Mouse (Mus musculus) liver, embryonic 14.5 days (tissue): Measurements from ENCODE around the gene Ttyh3. TPM values are rescaled to one million over a fixed set of nuclear protein-coding genes. Genes with fewer than 3 reads are reported as not detected.
A peak's percentile ranks its signal among the peaks of the same experiment; 100 is the strongest.

ENCODE experiments used
- ATAC-seq: fragments of 200-750 bp; cut with Nextera tagmentation; 2 replicates; pipeline ENCODE4 v1.8.0; 2017; ENCODE audit warnings: moderate number of reproducible peaks, mild to moderate bottlenecking, moderate library complexity; ENCODE audit not compliant: insufficient read depth
- DNase-seq, 3 experiments: peaks; one replicate each; pipeline ENCODE4 v3.0.0-alpha.2; 2012 to 2013; ENCODE audit warnings: low read depth in 3 of 3, low spot score in 3 of 3
- H3K27ac ChIP-seq: fragments of 300-500 bp; sonication (generic); 2 replicates; pipeline ENCODE4 v1.5.1; 2014; ENCODE audit warnings: moderate library complexity, mild to moderate bottlenecking, control low read depth, inconsistent platforms
- H3K27me3 ChIP-seq: fragments of 300-500 bp; sonication (generic); 2 replicates; pipeline ENCODE4 v1.6.1; 2014; ENCODE audit warnings: mild to moderate bottlenecking, low read length, moderate library complexity; ENCODE audit not compliant: control insufficient read depth, insufficient read depth
- H3K36me3 ChIP-seq: fragments of 300-500 bp; sonication (generic); replicated peaks from 2 replicates; pipeline ENCODE4 v1.6.1; 2014; ENCODE audit warnings: low read depth; ENCODE audit not compliant: control insufficient read depth, insufficient read depth
- H3K4me1 ChIP-seq, 2 experiments: fragments of 200-500 bp in 1 of 2; fragments of 300-500 bp in 1 of 2; sonication (generic) in 1 of 2; replicated peaks; 2 replicates each; pipeline ENCODE4 v1.6.1; 2012 to 2014; ENCODE audit warnings: antibody characterized with exemption in 1 of 2, inconsistent platforms in 1 of 2, low read length in 1 of 2; ENCODE audit not compliant: control insufficient read depth in 2 of 2, insufficient read depth in 2 of 2
- H3K4me2 ChIP-seq: fragments of 300-500 bp; sonication (generic); 2 replicates; pipeline ENCODE4 v1.6.1; 2014; ENCODE audit warnings: low read depth, mild to moderate bottlenecking, control low read depth, moderate library complexity
- H3K4me3 ChIP-seq, 2 experiments: fragments of 200-500 bp in 1 of 2; fragments of 300-500 bp in 1 of 2; sonication (generic) in 1 of 2; 2 replicates each; pipeline ENCODE4 v1.5.1; 2012 to 2014; ENCODE audit warnings: low read depth in 2 of 2, low read length in 2 of 2, mild to moderate bottlenecking in 2 of 2, control low read depth in 1 of 2, inconsistent platforms in 1 of 2, moderate library complexity in 1 of 2; ENCODE audit not compliant: insufficient read depth in 1 of 2
- H3K9ac ChIP-seq: fragments of 300-500 bp; sonication (generic); replicated peaks from 2 replicates; pipeline ENCODE4 v1.6.1; 2014; ENCODE audit warnings: mild to moderate bottlenecking, control low read depth, moderate library complexity
- H3K9me3 ChIP-seq: fragments of 300-500 bp; sonication (generic); 2 replicates; pipeline ENCODE4 v1.6.1; 2016; ENCODE audit warnings: low read length, mixed read lengths; ENCODE audit not compliant: control insufficient read depth
- CTCF ChIP-seq: IDR thresholded peaks from 2 replicates; pipeline ENCODE4 v1.5.1; 2016; ENCODE audit warnings: antibody characterized with exemption, low read depth, control low read depth
- EP300 ChIP-seq: IDR thresholded peaks from 2 replicates; pipeline ENCODE4 v1.6.1; 2016; ENCODE audit warnings: antibody characterized with exemption, low read depth
- WGBS: fragments of 180-500 bp; shearing (Covaris S2); extraction: QIAGEN DNeasy Blood & Tissue Kit; methylation state at CpG from one replicate; pipeline ENCODE4 v1.1.7; 2014; ENCODE audit not compliant: insufficient replicate concordance; 5-methylcytosine and 5-hydroxymethylcytosine counted together
- polyA plus RNA-seq, 2 experiments: library from polyadenylated mRNA; depleted of rRNA in 1 of 2; stranded (reverse) in 1 of 2; unstranded in 1 of 2; fragments of >200 nt; fragmentation: Nextera tagmentation in 1 of 2; extraction: Ambion mirVana in 1 of 2; gene quantifications; 2 replicates each; pipeline versions ENCODE4 v1.2.1 to v1.2.3; 2012 to 2014

The Ttyh3 gene
- polyA plus RNA-seq, 2 experiments = 5.4 to 8.3 TPM

- Histone ChIP-seq H3K36me3 (peaks cover 7% of the 10 kb centered on the region), H3K27me3 (peaks cover 33% of the 10 kb centered on the region), H3K27ac (peak overlapping the region; percentile 63), H3K9me3 (no peaks in the 10 kb centered on the region), H3K9ac (peak overlapping the region; percentile 84), H3K4me2 (peak overlapping the region; percentile 83), H3K4me3 (peak overlapping the region; percentile 77 to 82), H3K4me1 (peaks cover 24 to 31% of the 10 kb centered on the region in 2 experiments)
- peak; percentile 0; the same call in 1 of the 2 replicates for ATAC-seq
- TF ChIP-seq CTCF = no peak
- no peak for TF ChIP-seq EP300
- no peak for DNase-seq
- under 1% methylated on average over 17 of the region's 17 CpGs for WGBS
Measured at GRCm38 (mm10) chr5:140607836-140608633, 40.8 kb downstream of the Ttyh3 start.

GRCm38 (mm10) chr5:140607001-140607835, 41.6 kb downstream of the Ttyh3 start, which contains the start of gene Lfng:
Gene Lfng, plus strand, starts transcription at chr5:140607320.
- H3K4me1 ChIP-seq = peaks cover 24 to 31% of the 10 kb centered on the region in 2 experiments
- under 1% methylated on average over 87 of the region's 91 CpGs for WGBS
- no peaks in the 10 kb centered on the region; the same call in 1 of the 2 replicates for H3K36me3 ChIP-seq
- peak; percentile 31 for TF ChIP-seq CTCF
- 0 out of 2 replicates have a peak, but pooled peaks have one; percentile 30 for TF ChIP-seq EP300
- H3K27ac ChIP-seq = peak within 1 kb of the TSS; percentile 45
- H3K27me3 ChIP-seq = peaks cover 33% of the 10 kb centered on the region
- DNase-seq (peak; percentile 84 to 90 (median 86)), ATAC-seq (peak; percentile 90)
- H3K9me3 ChIP-seq = no peaks in the 10 kb centered on the region
- peak within 1 kb of the TSS; percentile 83 for H3K4me2 ChIP-seq
- peak within 1 kb of the TSS; percentile 77 to 82 for H3K4me3 ChIP-seq
- H3K9ac ChIP-seq = peak within 1 kb of the TSS; percentile 84

- 3% methylated on average over 23 of the region's 23 CpGs for WGBS
- DNase-seq = no peak
- Histone ChIP-seq H3K4me2 (peak overlapping the region; percentile 83), H3K27me3 (peaks cover 33% of the 10 kb centered on the region), H3K9ac (no peak overlapping the region; the same call in 1 of the 2 replicates), H3K27ac (no peak overlapping the region), H3K9me3 (no peaks in the 10 kb centered on the region), H3K36me3 (no peaks in the 10 kb centered on the region), H3K4me3 (peak overlapping the region in 1 of 2 experiments; percentile 82; a peak in 1 of 4 replicates), H3K4me1 (peaks cover 22 to 28% of the 10 kb centered on the region in 2 experiments)
- TF ChIP-seq EP300 = no peak
- TF ChIP-seq CTCF = no peak
- no peak for ATAC-seq
Measured at GRCm38 (mm10) chr5:140606386-140606785, 42.4 kb downstream of the Ttyh3 start.

- Histone ChIP-seq H3K9me3 (no peaks in the 10 kb centered on the region), H3K4me1 (peaks cover 16 to 18% of the 10 kb centered on the region in 2 experiments), H3K27me3 (peaks cover 33% of the 10 kb centered on the region), H3K27ac (no peak overlapping the region), H3K4me2 (no peak overlapping the region), H3K4me3 (no peak overlapping the region), H3K36me3 (no peaks in the 10 kb centered on the region), H3K9ac (no peak overlapping the region)
- TF ChIP-seq CTCF (no peak), EP300 (no peak)
- ATAC-seq = no peak
- 29% methylated on average over 3 of the region's 3 CpGs for WGBS
- DNase-seq = no peak
Measured at GRCm38 (mm10) chr5:140605228-140605627, 43.6 kb downstream of the Ttyh3 start.
